Mouse (Mus musculus): ENCODE measurements around the gene Gm3278. TPM values are rescaled to one million over a fixed set of nuclear protein-coding genes. Genes with fewer than 3 reads are reported as not detected.
"Not testable (repeated sequence)": the region's sequence is repeated elsewhere in the genome, so short reads cannot be mapped to it uniquely, and the experiment has no call there.

Gm3278 gene
- not detected in 2 replicates for polyA plus RNA-seq (2015; fragmentation: Nextera tagmentation; extraction: Ambion mirVana)

GRCm38 (mm10) chr14:4892116-4892515 lies at the start of gene Gm3278:
Gene Gm3278, plus strand, starts transcription at chr14:4892416.
- not testable (repeated sequence) for H3K9me3 ChIP-seq (replicated peaks); H3K27me3 ChIP-seq; H3K9ac ChIP-seq; ATAC-seq (ENCODE audit: insufficient number of reproducible peaks, low FRiP score, low TSS enrichment, low read depth); H3K4me1 ChIP-seq; H3K4me3 ChIP-seq (replicated peaks); H3K36me3 ChIP-seq; H3K27ac ChIP-seq (replicated peaks); H3K4me2 ChIP-seq (replicated peaks)
- 40% methylated on average over 1 of the region's 3 CpGs for WGBS

GRCm38 (mm10) chr14:4855299-4855980 lies 36.8 kb upstream of the Gm3278 start, which contains the start of gene Gm3264:
Gene Gm3264, plus strand, starts transcription at chr14:4855576.
- ATAC-seq (ENCODE audit: insufficient number of reproducible peaks, low FRiP score, low TSS enrichment, low read depth); H3K4me1 ChIP-seq; H3K36me3 ChIP-seq; H3K9me3 ChIP-seq (replicated peaks); H3K9ac ChIP-seq; H3K27ac ChIP-seq (replicated peaks); H3K27me3 ChIP-seq: not testable (repeated sequence)
- Histone ChIP-seq H3K4me2 (replicated peaks) (peak within 1 kb of the TSS; percentile 60), H3K4me3 (replicated peaks) (peak within 1 kb of the TSS; percentile 41)
- WGBS = 8% methylated on average over 34 of the region's 59 CpGs

Other genes starting within 250 kb of the Gm3278 start
- gene Gm3239, start 228.2 kb upstream of the Gm3278 start, polyA plus RNA-seq (2015; fragmentation: Nextera tagmentation; extraction: Ambion mirVana) = not detected in 2 replicates
- 0.25 TPM in 1 of 2 replicates, not detected in the other for gene Gm7876, start 183.2 kb upstream of the Gm3278 start, polyA plus RNA-seq (2015; fragmentation: Nextera tagmentation; extraction: Ambion mirVana)
- gene Gm3252, start 165.6 kb upstream of the Gm3278 start, polyA plus RNA-seq (2015; fragmentation: Nextera tagmentation; extraction: Ambion mirVana) = 0.19 TPM in 1 of 2 replicates, not detected in the other
- gene Gm9602, start 116.1 kb upstream of the Gm3278 start, polyA plus RNA-seq (2015; fragmentation: Nextera tagmentation; extraction: Ambion mirVana) = not detected in 2 replicates
- not detected in 2 replicates for gene Gm3269, start 54.3 kb upstream of the Gm3278 start, polyA plus RNA-seq (2015; fragmentation: Nextera tagmentation; extraction: Ambion mirVana)
- gene Gm3264, start 36.8 kb upstream of the Gm3278 start, polyA plus RNA-seq (2015; fragmentation: Nextera tagmentation; extraction: Ambion mirVana) = 0.33 and 0.45 TPM in 2 replicates
- not detected in 2 replicates for gene Gm8297, start 91.5 kb downstream of the Gm3278 start, polyA plus RNA-seq (2015; fragmentation: Nextera tagmentation; extraction: Ambion mirVana)
- gene Gm3298, start 123.5 kb downstream of the Gm3278 start, polyA plus RNA-seq (2015; fragmentation: Nextera tagmentation; extraction: Ambion mirVana) = not detected in 2 replicates
- gene 4930555G01Rik, start 158.2 kb downstream of the Gm3278 start, polyA plus RNA-seq (2015; fragmentation: Nextera tagmentation; extraction: Ambion mirVana) = not detected in 2 replicates
- gene Gm8281, start 178.6 kb downstream of the Gm3278 start, polyA plus RNA-seq (2015; fragmentation: Nextera tagmentation; extraction: Ambion mirVana) = 0.12 and 0.47 TPM in 2 replicates
- gene Gm8279, start 239.1 kb downstream of the Gm3278 start, polyA plus RNA-seq (2015; fragmentation: Nextera tagmentation; extraction: Ambion mirVana) = not detected in 2 replicates